29 mouse cellular contexts compared by ENCODE assay signal in genomic region chr8:43255695-43256094, GRCm38 (mm10). TPM values are rescaled to one million over a fixed set of nuclear protein-coding genes. Genes with fewer than 3 reads are reported as not detected.
"Had no signal": no experiment of that assay in that cellular context is flagged by ENCODE, and none has a peak within 500 bp of the region (broad histone marks: within the 10 kb centered on the region; RNA-seq: fewer than 3 reads in every experiment).

No protein-coding gene starts in this region.

- ATAC-seq: liver, postnatal 0 days; lung, postnatal 0 days; midbrain, embryonic 15.5 days had no signal

- DNase-seq: liver, postnatal 0 days; lung, adult 2 months; lung, postnatal 14 days; lung, postnatal 36 days; retina, postnatal 1 day; right cerebral cortex, adult 18-20 months; right cerebral cortex, postnatal 25 days; right cerebral cortex, postnatal 4 days; spleen, adult 18-20 months; thymus, adult 18-20 months; thymus, postnatal 14 days; thymus, postnatal 36 days had no signal

- H3K4me1 ChIP-seq: liver, embryonic 15.5 days; lung, embryonic 15.5 days; megakaryocyte, embryonic 14.5 days; midbrain, embryonic 10.5 days; midbrain, embryonic 12.5 days; midbrain, embryonic 15.5 days; neural tube, embryonic 13.5 days; neural tube, embryonic 15.5 days had no signal

- H3K9ac ChIP-seq: liver, embryonic 15.5 days; liver, postnatal 0 days; lung, embryonic 15.5 days; midbrain, embryonic 12.5 days; midbrain, embryonic 15.5 days; neural tube, embryonic 13.5 days; neural tube, embryonic 15.5 days had no signal

- H3K27ac ChIP-seq: liver, embryonic 15.5 days; lung, embryonic 15.5 days; macrophage; midbrain, embryonic 10.5 days; midbrain, embryonic 12.5 days; midbrain, embryonic 15.5 days; neural tube, embryonic 13.5 days; neural tube, embryonic 15.5 days had no signal

- H3K36me3 ChIP-seq: liver, embryonic 15.5 days; lung, embryonic 15.5 days; midbrain, embryonic 10.5 days; midbrain, embryonic 12.5 days; midbrain, embryonic 15.5 days; neural tube, embryonic 13.5 days; neural tube, embryonic 15.5 days had no signal

- H3K27me3 ChIP-seq: liver, embryonic 15.5 days; lung, embryonic 15.5 days; megakaryocyte, embryonic 14.5 days; midbrain, embryonic 12.5 days; midbrain, embryonic 15.5 days; neural tube, embryonic 13.5 days; neural tube, embryonic 15.5 days had no signal

- H3K9me3 ChIP-seq: liver, embryonic 15.5 days; lung, embryonic 15.5 days; midbrain, embryonic 10.5 days; midbrain, embryonic 12.5 days; midbrain, embryonic 15.5 days; neural tube, embryonic 13.5 days; neural tube, embryonic 15.5 days had no signal

- H3K4me2 ChIP-seq: liver, embryonic 15.5 days; lung, embryonic 15.5 days; midbrain, embryonic 12.5 days; midbrain, embryonic 15.5 days; neural tube, embryonic 13.5 days; neural tube, embryonic 15.5 days had no signal

- H3K4me3 ChIP-seq: liver, embryonic 15.5 days; lung, embryonic 15.5 days; megakaryocyte, embryonic 14.5 days; midbrain, embryonic 10.5 days; midbrain, embryonic 12.5 days; midbrain, embryonic 15.5 days; myocyte; neural tube, embryonic 13.5 days; neural tube, embryonic 15.5 days had no signal

RNA-seq across cellular contexts. Expression of gene Zfp42, which starts 51.1 kb away (rescaled TPM):
- total RNA-seq: megakaryocyte progenitor cell, adult 5-6 weeks had no signal
- polyA plus RNA-seq: liver, embryonic 15.5 days; liver, postnatal 0 days; lung, adult 2 months; lung, embryonic 15.5 days; lung, postnatal 0 days; macrophage; midbrain, embryonic 12.5 days; midbrain, embryonic 15.5 days; myocyte; neural tube, embryonic 11.5 days; neural tube, embryonic 13.5 days; small intestine, adult 2 months; stomach, embryonic 14.5 days; stomach, embryonic 16.5 days; thymus, postnatal 0 days had no signal
